Mouse (Mus musculus) common myeloid progenitor, adult 5-6 weeks (primary cell): ENCODE measurements at regions not wholly inside any gene's neighbourhood (a gene's known extent, or its start where the extent isn't known, plus 50 kb on each side); places are given as distances from the start of the nearest gene placed in this dataset.
A peak's percentile ranks its signal among the peaks of the same experiment; 100 is the strongest.

Source experiments
- ATAC-seq: replicated peaks from 2 replicates; pipeline ENCODE4 v1.8.0; 2016; ENCODE audit warnings: low read depth, mild to moderate bottlenecking, moderate TSS enrichment, inconsistent platforms; ENCODE audit not compliant: poor library complexity, severe bottlenecking

DNA sequence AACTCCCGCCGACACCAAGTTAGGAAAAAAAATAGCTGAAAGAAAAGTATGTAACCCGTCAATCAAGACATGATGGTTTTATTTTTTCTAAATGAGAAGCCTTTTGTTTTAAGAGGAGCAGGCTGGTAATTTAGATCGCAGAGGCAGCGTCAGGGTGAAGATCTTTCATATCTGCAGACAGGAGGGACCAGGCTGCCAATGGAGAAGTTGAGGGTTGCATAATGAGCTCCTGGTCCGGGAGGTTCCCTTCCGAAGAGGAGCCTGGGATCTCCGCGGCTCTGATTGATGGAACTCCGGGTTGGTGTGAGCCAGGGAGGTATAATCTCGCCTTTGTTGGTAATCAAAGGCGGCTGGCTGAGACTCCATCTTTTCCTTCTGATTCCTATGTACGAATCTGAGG is 168.8 kb upstream of the Mvb12b start:
- no peak for ATAC-seq

DNA sequence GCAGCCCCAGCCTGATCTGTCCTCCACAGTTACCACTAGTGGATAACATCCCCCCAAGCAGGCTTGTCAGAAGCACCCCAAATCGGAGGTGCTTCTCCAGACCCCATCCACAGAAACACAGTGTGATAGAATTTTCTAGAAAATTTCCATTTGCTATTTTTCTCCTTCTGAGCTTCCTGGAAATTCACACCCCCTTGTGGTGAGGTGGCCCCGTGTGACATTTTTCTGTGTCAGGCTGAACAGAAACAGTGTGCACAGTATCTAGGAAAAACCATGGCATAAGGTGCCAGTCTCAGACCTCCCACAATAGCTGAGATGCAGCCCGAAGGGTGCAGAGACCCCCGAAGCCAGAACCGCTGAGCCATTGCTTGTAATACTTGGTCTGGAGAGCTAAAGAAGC is 155.3 kb upstream of the Mvb12b start:
- no peak for ATAC-seq

DNA sequence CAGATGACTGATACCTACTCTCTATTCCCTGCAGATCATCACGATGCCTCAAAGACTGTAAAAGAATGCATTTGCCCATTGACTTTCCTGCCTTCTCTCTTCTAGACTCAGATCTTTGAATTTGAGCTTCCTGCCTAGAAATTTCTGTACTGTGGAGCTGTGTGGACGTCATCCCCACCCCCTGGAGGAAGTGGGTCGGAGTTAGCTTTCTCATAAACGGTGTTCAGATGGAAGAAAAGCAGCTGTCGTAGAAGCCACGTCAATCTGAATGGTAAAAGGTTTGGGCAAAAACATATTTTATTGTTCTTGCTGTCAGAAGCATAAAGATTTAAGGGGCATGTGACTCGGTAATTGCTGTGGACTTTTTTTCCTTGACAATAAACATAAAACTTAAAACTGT is 154.6 kb upstream of the Mvb12b start:
- no peak for ATAC-seq

DNA sequence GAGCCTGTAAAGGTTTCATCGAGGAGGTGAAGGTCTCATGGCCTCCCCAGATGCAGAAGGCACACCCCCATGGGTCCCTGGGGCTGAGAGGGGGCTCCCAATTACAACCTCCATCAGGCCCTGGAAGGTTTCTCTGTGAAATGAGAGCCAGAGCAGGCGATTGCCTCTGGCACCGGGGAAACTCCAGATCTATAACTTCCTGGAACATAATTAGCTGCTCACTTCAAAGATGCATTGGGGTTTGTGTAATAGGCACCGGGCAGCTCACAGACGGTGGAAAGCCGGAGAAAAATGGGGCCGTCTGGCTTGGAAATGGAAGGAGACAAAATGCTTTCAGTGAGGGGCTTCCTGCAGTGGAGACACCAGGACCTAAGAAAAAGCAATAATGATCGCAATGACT is 151.2 kb upstream of the Mvb12b start:
- no peak for ATAC-seq

DNA sequence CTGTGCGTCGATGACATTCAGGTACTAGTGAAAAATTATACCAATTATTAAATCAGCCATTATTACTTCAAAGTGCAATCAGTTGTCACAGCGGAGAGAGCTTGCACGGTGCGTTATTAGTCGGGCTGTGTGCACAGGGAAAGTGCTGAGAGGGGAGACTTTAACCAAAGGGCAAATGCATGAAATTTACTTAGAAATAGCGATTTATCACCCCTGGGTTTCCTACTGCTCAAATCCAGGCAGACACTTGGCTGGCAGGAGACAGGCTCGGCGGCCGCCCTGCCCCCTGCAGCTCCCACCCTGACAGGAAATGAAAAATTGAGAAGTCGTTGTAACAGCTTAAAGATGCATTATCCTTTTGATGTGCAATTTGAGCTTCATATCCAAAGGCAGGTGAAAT is 145.5 kb upstream of the Mvb12b start:
- ATAC-seq: no peak

DNA sequence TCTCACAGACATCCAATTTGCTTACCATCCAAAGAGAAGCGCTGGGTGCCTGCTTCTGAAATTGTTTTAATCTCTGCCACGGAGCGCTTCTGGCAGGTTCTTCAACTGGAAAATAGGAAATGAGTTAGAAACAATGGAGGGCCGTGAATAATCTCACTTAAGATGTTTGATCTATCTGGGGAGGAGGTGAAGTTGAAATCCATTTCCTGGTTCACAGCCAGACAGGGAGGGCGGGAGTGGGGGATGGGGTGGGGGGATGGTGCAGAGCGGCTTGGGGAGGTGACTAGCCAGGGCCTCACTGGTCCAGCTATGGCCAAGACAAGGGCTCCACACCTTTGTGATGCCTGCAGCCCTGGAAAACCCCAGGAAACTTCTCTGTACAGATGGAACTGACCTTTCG is 143.7 kb upstream of the Mvb12b start:
- ATAC-seq: no peak

DNA sequence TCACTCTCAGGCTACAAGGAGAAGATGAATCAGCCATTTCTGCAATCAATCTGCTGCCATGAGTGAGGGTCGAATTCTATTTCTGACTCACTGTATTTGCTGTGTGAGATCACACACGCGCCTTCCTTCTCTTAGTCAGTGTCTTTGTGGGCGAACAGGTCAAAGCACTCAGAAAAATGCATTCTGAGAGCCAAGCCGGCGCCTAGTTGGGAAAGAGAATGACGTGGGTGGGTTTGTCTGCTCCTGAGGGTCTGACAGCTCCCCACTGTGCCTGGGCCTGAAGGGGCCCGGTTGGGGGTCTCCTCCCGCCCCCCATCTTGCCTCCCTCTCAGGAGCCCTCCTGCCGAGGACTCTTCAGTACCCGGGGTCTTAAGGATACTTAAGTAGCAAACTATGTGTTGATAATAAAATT is 143.3 kb upstream of the Mvb12b start:
- ATAC-seq: no peak

DNA sequence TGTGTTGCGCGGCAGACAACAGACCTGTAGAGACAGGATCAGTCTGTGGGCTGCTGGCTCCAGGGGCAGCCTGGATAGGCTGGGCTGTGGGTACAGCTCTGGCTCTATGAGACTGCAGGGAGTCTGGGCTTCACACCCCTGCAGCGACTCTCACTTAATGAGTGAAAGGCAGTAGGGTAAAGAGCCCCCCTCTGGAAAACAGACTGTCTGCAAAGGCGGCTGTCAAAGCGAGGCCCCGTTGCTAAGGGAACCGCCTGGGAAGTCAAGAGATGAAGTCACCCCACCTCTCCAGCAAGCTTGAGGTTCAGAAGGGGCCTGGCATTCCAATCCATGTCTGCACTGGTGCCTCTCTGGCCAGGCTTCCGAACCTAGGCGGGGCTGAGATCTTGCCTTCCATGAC is 139.7 kb upstream of the Mvb12b start:
- ATAC-seq: no peak

DNA sequence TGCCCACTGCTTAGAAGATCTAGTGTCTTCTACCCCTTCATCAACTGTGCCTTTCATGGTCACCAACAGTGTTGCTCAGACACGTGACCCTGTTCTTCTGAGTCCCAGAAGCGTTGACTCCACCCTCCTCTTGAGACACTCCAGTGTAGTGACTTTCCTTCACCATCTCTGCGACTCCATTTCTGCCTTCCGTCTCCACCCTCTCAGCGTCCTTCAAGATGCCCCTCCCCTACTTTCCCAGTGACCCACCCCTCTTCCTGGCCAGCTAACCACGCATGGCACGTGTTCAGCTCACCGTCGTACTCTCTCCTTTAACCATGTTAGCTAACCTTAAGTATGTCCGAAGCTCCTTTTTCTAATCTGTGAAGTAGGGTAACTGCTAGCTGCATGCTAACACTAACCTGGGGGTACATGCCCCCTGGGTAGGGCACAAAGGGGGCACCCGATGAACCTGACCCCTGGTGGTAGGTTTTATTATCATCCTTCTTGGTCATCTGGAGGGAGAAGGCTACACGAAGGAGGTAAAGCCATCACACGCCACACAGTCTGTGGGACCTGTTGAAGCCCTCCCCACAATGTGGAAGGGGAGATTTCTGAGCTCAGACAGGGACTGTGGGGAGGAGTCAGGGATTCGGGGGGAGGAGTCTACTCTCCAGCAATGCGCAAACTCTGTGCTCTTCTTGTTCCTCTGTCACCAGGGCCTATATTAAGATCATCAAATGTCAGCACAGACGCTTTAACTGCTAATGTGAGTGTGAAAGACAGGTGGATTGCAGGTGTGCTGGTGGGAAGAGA is 139.0 kb upstream of the Mvb12b start:
- peak; percentile 29; the same call in 1 of the 2 replicates for ATAC-seq

DNA sequence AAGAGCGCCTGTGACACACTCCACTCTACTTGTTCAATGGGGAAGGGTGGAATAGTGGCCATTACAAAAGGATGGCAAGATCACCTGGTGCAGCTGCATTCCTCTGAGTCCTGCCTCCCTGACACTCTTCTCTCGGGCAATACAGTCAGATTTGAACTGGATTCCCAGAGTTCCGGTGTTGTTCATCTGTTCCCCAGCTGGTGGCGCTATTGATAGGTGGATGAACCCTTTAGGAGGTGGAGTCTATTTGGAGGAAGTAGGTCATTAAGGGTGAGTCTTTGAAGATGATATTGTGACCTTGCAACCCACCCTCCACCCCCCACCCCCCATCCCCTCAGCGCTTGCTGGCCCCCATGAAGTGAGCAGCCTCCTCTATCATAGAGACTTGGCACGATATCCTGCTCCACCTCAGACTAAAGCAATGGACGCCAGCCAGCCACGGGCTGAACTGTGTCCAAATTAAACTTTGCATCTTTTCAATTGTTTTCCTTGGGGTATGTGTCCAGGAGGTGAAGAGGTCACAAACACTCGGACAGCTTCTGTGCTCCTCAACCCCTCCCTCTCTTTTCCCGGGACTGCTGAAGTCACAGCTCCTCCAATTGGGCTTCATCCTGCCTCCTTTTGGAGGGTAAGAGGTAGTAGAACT is 138.1 kb upstream of the Mvb12b start:
- ATAC-seq: no peak; the same call in 1 of the 2 replicates

DNA sequence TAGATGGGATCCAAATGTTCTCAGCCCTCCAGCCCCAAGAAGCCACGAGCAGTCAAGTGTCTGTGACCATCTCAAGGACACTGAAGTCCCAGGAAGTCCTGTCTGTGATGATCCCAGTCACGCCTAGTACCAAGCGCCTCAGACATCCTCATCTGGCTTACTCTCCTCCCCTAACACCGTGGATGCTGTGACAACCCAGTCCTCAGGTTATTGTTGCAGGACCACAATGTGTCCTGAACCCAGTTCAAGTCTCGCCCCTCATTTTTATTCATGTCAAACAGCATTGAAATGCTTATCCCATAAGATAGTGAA is 129.4 kb upstream of the Mvb12b start:
- no peak for ATAC-seq

DNA sequence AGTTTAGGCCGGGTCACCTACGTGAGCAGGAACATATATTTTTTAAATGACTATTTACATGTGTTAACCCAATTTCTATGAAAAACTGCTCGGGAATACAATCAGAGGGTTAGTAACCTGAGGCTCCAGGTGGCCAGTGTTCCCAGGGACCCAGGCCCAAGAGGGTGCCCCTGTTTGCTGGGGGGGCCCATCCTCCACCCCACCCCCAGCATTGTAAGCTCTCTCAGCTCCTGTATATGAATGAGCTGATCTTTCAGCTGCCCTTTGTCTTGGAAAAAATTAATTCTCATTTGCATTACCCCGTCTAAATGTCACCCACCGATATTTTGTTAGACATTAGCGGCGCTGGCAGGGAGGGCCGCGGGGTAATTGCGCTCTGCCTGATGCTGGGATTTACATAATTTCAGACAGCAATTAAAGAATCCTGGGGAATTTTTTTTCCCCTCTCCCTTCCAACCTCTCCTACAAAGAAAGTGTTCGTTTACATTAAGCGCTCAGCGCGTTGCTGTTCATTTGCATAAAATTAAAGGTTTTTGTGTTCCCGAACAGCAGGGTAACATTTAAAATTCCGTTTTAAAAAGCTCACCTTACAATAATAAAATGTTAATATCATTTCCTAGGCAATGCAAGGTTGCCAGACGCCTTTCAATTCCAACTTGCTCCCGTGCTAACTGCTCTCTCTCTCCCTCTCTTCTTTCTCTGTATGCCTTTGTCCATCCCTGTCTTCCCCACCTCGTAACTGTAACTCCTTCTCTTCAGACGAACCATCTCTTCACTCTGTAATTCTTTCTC is 128.8 kb upstream of the Mvb12b start:
- no peak for ATAC-seq

DNA sequence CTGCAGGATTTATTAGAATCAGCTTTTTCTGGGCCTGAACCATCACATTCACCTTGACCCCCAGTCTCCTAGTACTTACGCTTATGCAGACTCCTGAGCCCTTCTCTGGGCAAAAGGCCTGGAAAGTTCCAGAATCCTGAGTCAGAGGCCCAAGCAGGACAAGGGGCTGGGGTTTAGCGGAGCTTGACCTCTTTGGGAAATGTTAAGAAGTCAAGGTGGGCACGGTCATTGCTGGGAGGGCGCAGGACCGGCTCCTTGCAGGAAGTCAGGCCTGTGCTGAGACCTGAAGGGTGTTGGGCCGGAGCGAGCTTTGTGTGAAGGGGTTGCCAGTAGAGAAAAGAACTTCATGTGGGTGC is 127.9 kb upstream of the Mvb12b start:
- ATAC-seq: no peak

DNA sequence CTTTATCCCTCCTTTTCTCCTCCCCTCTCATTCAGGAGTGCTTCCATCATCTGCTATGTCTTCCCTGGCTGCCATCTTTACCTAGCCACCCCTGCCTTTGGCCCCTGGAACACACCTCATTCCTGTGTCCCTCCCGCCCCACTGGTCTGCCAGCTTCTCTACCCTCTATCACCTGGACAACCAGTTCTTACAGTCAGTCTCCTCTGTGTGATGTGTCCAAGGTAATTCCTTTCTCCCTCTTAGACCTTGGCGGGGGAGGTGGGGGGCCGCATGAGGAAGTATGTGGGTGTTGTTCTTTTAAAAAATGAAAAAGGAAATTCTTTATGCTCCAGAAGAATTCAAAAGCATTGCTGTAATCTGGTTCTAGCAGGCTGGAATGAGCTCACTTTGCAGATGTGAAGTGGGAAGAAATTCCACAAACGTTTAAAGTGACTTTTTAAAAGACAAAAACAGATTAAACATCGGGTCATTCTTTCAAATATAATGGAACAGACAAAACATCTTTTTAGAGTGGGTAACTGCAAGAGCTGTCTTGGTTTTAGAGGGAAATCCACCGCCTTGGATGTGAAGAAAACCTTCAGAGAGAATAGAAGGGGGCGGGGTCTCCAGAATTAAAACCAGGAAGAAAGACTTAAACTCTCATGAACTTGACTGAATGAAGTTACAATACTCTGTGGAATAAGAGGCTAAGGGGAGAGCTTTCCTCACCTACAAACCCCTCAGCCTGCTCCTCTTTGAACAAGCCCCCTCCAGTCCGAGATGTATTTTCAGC is 127.3 kb upstream of the Mvb12b start:
- ATAC-seq: no peak

DNA sequence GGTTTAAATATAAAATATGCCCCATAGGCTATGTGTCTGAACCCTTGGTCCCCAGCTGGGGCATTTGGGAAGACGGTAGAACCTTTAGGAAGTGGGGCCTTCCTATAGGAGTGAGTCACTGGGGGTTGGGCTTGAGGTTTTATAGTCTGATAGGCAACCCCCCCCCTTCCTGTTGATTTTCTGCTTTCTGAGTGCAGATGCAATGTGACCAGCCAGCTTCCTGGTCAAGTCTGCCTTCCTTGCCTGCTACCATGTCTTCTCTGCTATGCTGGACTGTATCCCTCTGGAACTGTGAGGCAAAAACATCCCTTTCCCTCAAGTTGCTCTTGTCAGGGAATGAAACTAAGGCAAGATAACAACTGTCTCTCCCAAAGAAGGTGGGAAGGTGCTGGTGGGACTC is 122.4 kb upstream of the Mvb12b start:
- no peak for ATAC-seq

DNA sequence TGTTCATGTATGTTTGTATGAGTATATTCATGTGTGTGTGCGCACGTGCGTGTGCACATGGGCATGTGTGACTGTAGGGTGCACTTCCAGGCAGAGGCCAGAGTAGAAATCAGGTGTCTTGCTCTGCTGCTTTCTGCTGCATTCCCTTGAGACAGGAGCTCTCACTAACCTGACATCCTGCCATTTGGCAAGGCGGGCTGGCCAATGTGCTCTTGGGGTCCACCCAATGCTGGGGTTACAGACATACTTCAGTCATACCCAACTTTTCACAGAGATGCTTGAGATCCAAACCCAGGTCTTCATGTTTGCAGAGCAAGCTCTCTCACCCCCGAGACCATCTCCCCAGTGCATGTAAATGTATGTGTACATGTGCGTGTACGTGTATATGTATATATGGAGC is 120.2 kb upstream of the Mvb12b start:
- no peak for ATAC-seq

DNA sequence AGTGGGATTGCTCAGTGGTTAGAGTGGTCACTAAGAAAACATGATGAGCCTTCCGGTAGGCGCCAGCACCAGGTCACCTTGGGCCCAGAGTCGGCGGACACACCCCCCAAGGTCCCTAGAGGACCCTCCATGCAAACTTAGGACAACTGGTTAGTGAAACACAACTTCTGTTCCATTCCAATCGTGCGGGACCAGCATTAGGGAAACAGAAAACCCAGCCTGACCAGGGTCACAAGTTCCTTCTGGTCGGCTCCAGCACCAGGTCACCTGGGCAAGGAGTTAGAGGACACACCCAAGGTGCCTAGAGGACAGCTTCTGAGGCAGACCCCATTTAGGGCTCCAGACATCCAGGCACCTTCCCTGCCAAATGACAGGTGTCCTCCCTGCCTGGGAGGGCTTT is 109.4 kb upstream of the Mvb12b start:
- ATAC-seq: no peak

DNA sequence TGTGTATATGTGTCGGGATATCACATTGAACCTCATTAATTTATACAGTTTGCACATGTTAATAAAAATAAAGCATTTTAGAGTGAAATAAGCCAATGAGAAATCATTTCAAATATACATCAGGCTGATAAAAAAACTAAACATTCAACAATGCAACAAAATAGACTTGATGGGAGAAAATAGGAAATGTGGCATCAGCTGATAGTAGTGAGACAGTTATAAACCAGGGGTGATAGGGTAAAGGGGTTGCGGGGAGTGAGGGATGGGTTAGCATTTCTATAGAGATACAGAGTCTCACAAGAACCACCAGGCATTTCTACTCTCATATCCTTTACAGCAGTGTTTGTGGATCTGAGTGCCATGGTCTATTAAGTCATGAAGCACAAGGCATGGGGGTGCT is 108.6 kb upstream of the Mvb12b start:
- ATAC-seq: 0 out of 2 replicates have a peak, but pooled peaks have one; percentile 25

DNA sequence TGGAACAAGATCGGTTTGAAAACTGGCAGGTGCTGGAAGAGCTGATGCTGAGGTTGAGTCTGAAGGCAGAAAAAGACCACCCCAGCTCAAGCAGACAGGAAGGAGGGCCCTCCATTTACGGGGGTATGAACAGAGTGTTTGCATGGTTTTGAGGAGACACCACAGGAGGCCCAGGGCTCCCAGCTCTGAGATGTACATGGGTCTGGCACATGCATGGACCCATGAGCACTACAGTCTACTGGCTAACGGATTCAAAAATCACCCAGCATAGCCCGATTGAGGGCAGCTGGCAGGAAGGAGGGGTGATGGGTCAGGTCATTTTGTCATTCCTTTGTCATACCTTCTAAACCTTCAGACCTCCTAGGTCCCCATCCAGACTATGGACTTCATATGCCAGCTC is 103.6 kb upstream of the Mvb12b start:
- ATAC-seq: no peak

DNA sequence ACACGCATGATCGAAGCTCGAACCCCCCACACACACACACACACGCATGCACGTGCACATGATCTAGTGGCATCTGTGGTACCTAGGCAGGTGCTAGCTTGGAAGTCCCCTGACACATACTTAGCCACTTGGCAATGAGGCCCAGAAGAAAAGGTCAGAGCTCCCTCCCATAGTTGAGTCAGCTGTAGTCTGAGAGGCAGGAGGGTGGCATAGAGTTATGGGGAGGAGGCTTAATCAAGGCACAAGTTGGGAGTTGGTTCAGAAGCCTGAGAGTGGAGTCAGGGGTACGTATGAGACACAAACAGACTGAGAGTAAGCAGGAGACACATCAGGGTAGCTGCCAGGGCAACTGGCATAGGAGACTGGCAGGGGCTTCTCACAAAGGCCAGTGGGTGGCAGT is 103.0 kb upstream of the Mvb12b start:
- no peak for ATAC-seq
